Mouse (Mus musculus): ENCODE measurements around the gene Rbms3.

The Rbms3 gene

GRCm38 (mm10) chr9:117107926-117108325 is 521.8 kb downstream of the Rbms3 start:
- DNase-seq (ENCODE audit: low spot score in 2 of 2), result no peak

GRCm38 (mm10) chr9:117102198-117102930 is 527.3 kb downstream of the Rbms3 start:
- DNase-seq (ENCODE audit: low spot score in 2 of 2), result no peak

- DNase-seq (ENCODE audit: low spot score in 2 of 2), result no peak
Measured at GRCm38 (mm10) chr9:117100181-117100580, 529.5 kb downstream of the Rbms3 start.

GRCm38 (mm10) chr9:117093551-117093950 is 536.2 kb downstream of the Rbms3 start:
- DNase-seq (ENCODE audit: low spot score in 2 of 2), result no peak

GRCm38 (mm10) chr9:117092177-117092555 is 537.5 kb downstream of the Rbms3 start:
- DNase-seq (ENCODE audit: low spot score in 2 of 2), result no peak

GRCm38 (mm10) chr9:117091253-117092176 is 538.2 kb downstream of the Rbms3 start:
- no peak for DNase-seq (ENCODE audit: low spot score in 2 of 2)

GRCm38 (mm10) chr9:117089409-117090147 is 540.1 kb downstream of the Rbms3 start:
- peak; percentile 64 to 94 for DNase-seq (ENCODE audit: low spot score in 2 of 2)

GRCm38 (mm10) chr9:117088309-117088708 is 541.4 kb downstream of the Rbms3 start:
- DNase-seq (ENCODE audit: low spot score in 2 of 2), result no peak

GRCm38 (mm10) chr9:117085706-117086105 is 544.0 kb downstream of the Rbms3 start:
- DNase-seq (ENCODE audit: low spot score in 2 of 2), result no peak

- no peak for DNase-seq (ENCODE audit: low spot score in 2 of 2)
Measured at GRCm38 (mm10) chr9:117084471-117084870, 545.2 kb downstream of the Rbms3 start.

GRCm38 (mm10) chr9:117079471-117079870 is 550.2 kb downstream of the Rbms3 start:
- DNase-seq (ENCODE audit: low spot score in 2 of 2), result no peak

- no peak for DNase-seq (ENCODE audit: low spot score in 2 of 2)
Measured at GRCm38 (mm10) chr9:117077548-117077947, 552.2 kb downstream of the Rbms3 start.

- no peak for DNase-seq (ENCODE audit: low spot score in 2 of 2)
Measured at GRCm38 (mm10) chr9:117076785-117077184, 552.9 kb downstream of the Rbms3 start.

- no peak for DNase-seq (ENCODE audit: low spot score in 2 of 2)
Measured at GRCm38 (mm10) chr9:117072433-117073099, 557.1 kb downstream of the Rbms3 start.

GRCm38 (mm10) chr9:117070616-117071015 is 559.1 kb downstream of the Rbms3 start:
- DNase-seq (ENCODE audit: low spot score in 2 of 2), result no peak

GRCm38 (mm10) chr9:117069232-117069631 is 560.5 kb downstream of the Rbms3 start:
- DNase-seq (ENCODE audit: low spot score in 2 of 2), result no peak

- no peak for DNase-seq (ENCODE audit: low spot score in 2 of 2)
Measured at GRCm38 (mm10) chr9:117067703-117068419, 561.9 kb downstream of the Rbms3 start.

- DNase-seq (ENCODE audit: low spot score in 2 of 2), result no peak
Measured at GRCm38 (mm10) chr9:117066502-117066901, 563.2 kb downstream of the Rbms3 start.

- no peak for DNase-seq (ENCODE audit: low spot score in 2 of 2)
Measured at GRCm38 (mm10) chr9:117065601-117066000, 564.1 kb downstream of the Rbms3 start.

GRCm38 (mm10) chr9:117059586-117059985 is 570.1 kb downstream of the Rbms3 start:
- no peak for DNase-seq (ENCODE audit: low spot score in 2 of 2)

GRCm38 (mm10) chr9:117059135-117059534 is 570.6 kb downstream of the Rbms3 start:
- no peak for DNase-seq (ENCODE audit: low spot score in 2 of 2)
